Mouse (Mus musculus) CH12.LX (cell line): Measurements from ENCODE around the gene Cpeb1. TPM values are rescaled to one million over a fixed set of nuclear protein-coding genes. Genes with fewer than 3 reads are reported as not detected.
A peak's percentile ranks its signal among the peaks of the same experiment; 100 is the strongest.

Source experiments
- DNase-seq: peaks from one replicate; pipeline ENCODE4 v3.0.0-alpha.2; 2013; ENCODE audit errors: extremely low read depth
- H3K27ac ChIP-seq: 2 replicates; pipeline ENCODE4 v1.5.1; 2012; ENCODE audit warnings: low read depth, mild to moderate bottlenecking, control low read depth, moderate library complexity; ENCODE audit not compliant: insufficient read depth
- H3K27me3 ChIP-seq: replicated peaks from 2 replicates; pipeline ENCODE3; 2012; ENCODE audit warnings: inconsistent platforms
- H3K36me3 ChIP-seq, 2 experiments: replicated peaks in 1 of 2; 2 replicates each; pipeline versions ENCODE3 to v1.6.1; 2012; ENCODE audit warnings: inconsistent platforms in 1 of 2, low read length in 1 of 2, mild to moderate bottlenecking in 1 of 2, mixed read lengths in 1 of 2, moderate library complexity in 1 of 2; ENCODE audit not compliant: control insufficient read depth in 1 of 2, insufficient read depth in 1 of 2
- H3K4me1 ChIP-seq, 2 experiments: 2 replicates each; pipeline ENCODE4 v1.6.1; 2012; ENCODE audit warnings: inconsistent platforms in 1 of 2, moderate library complexity in 1 of 2; ENCODE audit not compliant: insufficient read depth in 2 of 2, control insufficient read depth in 1 of 2
- H3K4me2 ChIP-seq: 2 replicates; pipeline ENCODE4 v1.6.1; 2012; ENCODE audit warnings: low read depth, mild to moderate bottlenecking, control low read depth; ENCODE audit not compliant: poor library complexity, insufficient read depth, severe bottlenecking
- H3K4me3 ChIP-seq, 3 experiments: fragments of 150-350 bp in 1 of 3; sonication (generic) in 1 of 3; replicated peaks in 1 of 3; 2 replicates each; pipeline versions ENCODE3 to v1.5.1; 2011 to 2012; ENCODE audit warnings: low read depth in 2 of 3, low read length in 2 of 3, mild to moderate bottlenecking in 2 of 3, moderate library complexity in 2 of 3, control low read depth in 1 of 3, improper control_type of control experiment in 1 of 3, inconsistent platforms in 1 of 3, mixed read lengths in 1 of 3; ENCODE audit not compliant: poor library complexity in 1 of 3
- H3K79me2 ChIP-seq: replicated peaks from 2 replicates; pipeline ENCODE4 v1.6.1; 2012; ENCODE audit warnings: mild to moderate bottlenecking, moderate library complexity; ENCODE audit not compliant: control insufficient read depth, poor library complexity, insufficient read depth, severe bottlenecking; ENCODE audit errors: extremely low read depth
- H3K9ac ChIP-seq: 2 replicates; pipeline ENCODE4 v1.6.1; 2012; ENCODE audit warnings: low read depth, mild to moderate bottlenecking, control low read depth, moderate library complexity; ENCODE audit not compliant: insufficient read depth
- H3K9me3 ChIP-seq: replicated peaks from 2 replicates; pipeline ENCODE3; 2012; ENCODE audit warnings: low read length, inconsistent platforms, mixed read lengths
- CHD1 ChIP-seq: IDR thresholded peaks from 2 replicates; pipeline ENCODE4 v1.6.1; 2012; ENCODE audit warnings: low read depth, low read length, improper control_type of control experiment, inconsistent platforms
- CTCF ChIP-seq, 2 experiments: IDR thresholded peaks in 1 of 2; conservative IDR thresholded peaks in 1 of 2; 2 replicates each; pipeline ENCODE4 v1.5.1; 2011 to 2012; ENCODE audit warnings: low read depth in 2 of 2, low read length in 2 of 2, improper control_type of control experiment in 1 of 2, inconsistent platforms in 1 of 2, mild to moderate bottlenecking in 1 of 2, moderate library complexity in 1 of 2
- ETS1 ChIP-seq: conservative IDR thresholded peaks from 2 replicates; pipeline ENCODE4 v1.6.1; 2012; ENCODE audit warnings: low read depth, mild to moderate bottlenecking, inconsistent platforms, low read length, improper control_type of control experiment, moderate library complexity
- GABPA ChIP-seq: IDR thresholded peaks from 2 replicates; pipeline ENCODE4 v1.6.1; 2012; ENCODE audit warnings: low read depth, low read length, improper control_type of control experiment, inconsistent platforms; ENCODE audit not compliant: insufficient replicate concordance
- MAX ChIP-seq: IDR thresholded peaks from 2 replicates; pipeline ENCODE4 v1.6.1; 2011; ENCODE audit warnings: low read length, improper control_type of control experiment
- MXI1 ChIP-seq: IDR thresholded peaks from 2 replicates; pipeline ENCODE4 v1.6.1; 2011; ENCODE audit warnings: mild to moderate bottlenecking, low read depth, low read length, improper control_type of control experiment
- NELFE ChIP-seq: IDR thresholded peaks from 2 replicates; pipeline ENCODE4 v1.6.1; 2011; ENCODE audit warnings: low read depth, low read length, improper control_type of control experiment
- NRF1 ChIP-seq: IDR thresholded peaks from 2 replicates; pipeline ENCODE4 v1.6.1; 2014; ENCODE audit warnings: low read depth, mild to moderate bottlenecking, inconsistent platforms, low read length, improper control_type of control experiment, moderate library complexity
- POLR2AphosphoS2 ChIP-seq: IDR thresholded peaks from 2 replicates; pipeline ENCODE4 v1.6.1; 2011; ENCODE audit warnings: low read depth, low read length, improper control_type of control experiment
- RAD21 ChIP-seq: IDR thresholded peaks from 2 replicates; pipeline ENCODE4 v1.6.1; 2011; ENCODE audit warnings: low read depth, mild to moderate bottlenecking, low read length, improper control_type of control experiment, moderate library complexity
- SMC3 ChIP-seq: IDR thresholded peaks from 2 replicates; pipeline ENCODE4 v1.6.1; 2011; ENCODE audit warnings: low read depth, low read length, improper control_type of control experiment
- TBP ChIP-seq: conservative IDR thresholded peaks from 2 replicates; pipeline ENCODE4 v1.6.1; 2011; ENCODE audit warnings: low read depth, low read length, improper control_type of control experiment
- TCF12 ChIP-seq: IDR thresholded peaks from 2 replicates; pipeline ENCODE4 v1.6.1; 2014; ENCODE audit warnings: low read depth, mild to moderate bottlenecking, inconsistent platforms, low read length, improper control_type of control experiment
- UBTF ChIP-seq: IDR thresholded peaks from 2 replicates; pipeline ENCODE4 v1.6.1; 2012; ENCODE audit warnings: low read depth, mild to moderate bottlenecking, inconsistent platforms, low read length, improper control_type of control experiment, moderate library complexity
- ZKSCAN1 ChIP-seq: IDR thresholded peaks from 2 replicates; pipeline ENCODE4 v1.6.1; 2012; ENCODE audit warnings: low read depth, inconsistent platforms, low read length, improper control_type of control experiment, borderline replicate concordance
- ZMIZ1 ChIP-seq: IDR thresholded peaks from 2 replicates; pipeline ENCODE4 v1.6.1; 2012; ENCODE audit warnings: low read depth, mild to moderate bottlenecking, inconsistent platforms, low read length, improper control_type of control experiment
- ZNF384 ChIP-seq: IDR thresholded peaks from 2 replicates; pipeline ENCODE4 v1.6.1; 2012; ENCODE audit warnings: low read depth, low read length, improper control_type of control experiment, inconsistent platforms
- dilution Hi-C: fragments of 300-500 bp; cut with MboI; formaldehyde crosslinking; loops from 2 replicates; pipeline ENCODE4 v1.14.3; 2020; ENCODE audit warnings: low sequenced_read_pairs; ENCODE audit not compliant: extremely low pct_unique_long_range_greater_than_20kb, extremely low pct_ligation_motif_present
- in situ Hi-C: fragments of 300-500 bp; cut with MboI; formaldehyde crosslinking; loops from 3 replicates; pipeline ENCODE4 v1.14.3; 2019; ENCODE audit warnings: low sequenced_read_pairs, low pct_ligation_motif_present, low pct_unique_long_range_greater_than_20kb, mixed read lengths
- polyA plus RNA-seq: library from polyadenylated mRNA; unstranded; fragments of >175 nt; gene quantifications from 2 replicates; pipeline ENCODE4 v1.2.1, GENCODE M21; 2012; ENCODE audit warnings: low read depth; ENCODE audit not compliant: insufficient read length
- total RNA-seq, 2 experiments: library from RNA; depleted of rRNA; stranded (reverse); fragments of 300-350 nt in 1 of 2; fragments of >200 nt in 1 of 2; gene quantifications; 2 replicates each; pipeline ENCODE4 v1.2.3; 2012 to 2014

The Cpeb1 gene
- total and polyA plus RNA-seq, 3 experiments, result 0.26 TPM; not detected in 2

- in situ Hi-C loops, result loop anchor here (25.0 kb wide), 1 partner anchor 434 kb away; no protein-coding TSS in a partner anchor
- no peak overlapping the region for H3K27ac ChIP-seq
- TF ChIP-seq NELFE (no peak), TCF12 (no peak), ZKSCAN1 (no peak), RAD21 (peak; percentile 9), CTCF (conservative IDR thresholded peaks at IDR 0.05 in 1 of 2, IDR thresholded peaks at IDR 0.05 in 1 of 2; ENCODE audit: low read depth in 2 of 2, low read length in 2 of 2) (peak in 1 of 2 experiments; percentile 38; a peak in 2 of 4 replicates), GABPA (no peak), SMC3 (peak; percentile 43)
- dilution Hi-C loops, result no loop called here
- H3K36me3 ChIP-seq, result peaks cover 55 to 87% of the 10 kb centered on the region in 2 experiments
- no peak overlapping the region for H3K4me2 ChIP-seq
- no peak for DNase-seq
- no peaks in the 10 kb centered on the region for H3K79me2 ChIP-seq
- H3K9me3 ChIP-seq, result no peaks in the 10 kb centered on the region
- no peak overlapping the region for H3K9ac ChIP-seq
- no peaks in the 10 kb centered on the region for H3K27me3 ChIP-seq
- H3K4me1 ChIP-seq, result no peaks in the 10 kb centered on the region
- H3K4me3 ChIP-seq, result no peak overlapping the region
Observed at GRCm38 (mm10) chr7:81321776-81322175, 133.5 kb downstream of the Cpeb1 start.

- no peak for DNase-seq
- H3K27ac ChIP-seq, result no peak overlapping the region
- H3K79me2 ChIP-seq, result no peaks in the 10 kb centered on the region
- H3K4me1 ChIP-seq, result no peaks in the 10 kb centered on the region
- H3K4me2 ChIP-seq, result no peak overlapping the region
- TF ChIP-seq CHD1 (no peak), ZMIZ1 (no peak), MAX (no peak), ETS1 (no peak)
- TF ChIP-seq, all 38 proteins: peak for 0
- H3K9me3 ChIP-seq, result no peaks in the 10 kb centered on the region
- no peaks in the 10 kb centered on the region for H3K27me3 ChIP-seq
- no peak overlapping the region for H3K4me3 ChIP-seq
- H3K36me3 ChIP-seq, result peaks cover 57 to 88% of the 10 kb centered on the region in 2 experiments
- in situ Hi-C loops (loop anchor here (10.0 to 25.0 kb wide), 2 partner anchors 155 to 432 kb away; no protein-coding TSS in a partner anchor), dilution Hi-C loops (no loop called here)
- H3K9ac ChIP-seq, result no peak overlapping the region
Observed at GRCm38 (mm10) chr7:81319749-81320148, 135.5 kb downstream of the Cpeb1 start.

- TF ChIP-seq NELFE, result no peak
- TF ChIP-seq ZNF384, result no peak
- TF ChIP-seq POLR2AphosphoS2, result no peak
- no peak for TF ChIP-seq ZMIZ1
- TF ChIP-seq CHD1, result no peak
- no peak for TF ChIP-seq NRF1
- TF ChIP-seq UBTF, result no peak
- no peak for TF ChIP-seq TBP
- TF ChIP-seq MXI1, result no peak
- TF ChIP-seq, all 38 proteins: peak for 0
- in situ Hi-C loops (loop anchor here (10.0 to 25.0 kb wide), 2 partner anchors 151 to 428 kb away; no protein-coding TSS in a partner anchor), dilution Hi-C loops (no loop called here)
- Histone ChIP-seq H3K36me3 (peaks cover 40 to 81% of the 10 kb centered on the region in 2 experiments), H3K4me2 (no peak overlapping the region), H3K4me1 (peaks cover 4 to 13% of the 10 kb centered on the region in 2 experiments; a peak in 3 of 4 replicates), H3K27me3 (no peaks in the 10 kb centered on the region), H3K9me3 (no peaks in the 10 kb centered on the region), H3K27ac (no peak overlapping the region), H3K79me2 (no peaks in the 10 kb centered on the region), H3K4me3 (no peak overlapping the region), H3K9ac (no peak overlapping the region)
- DNase-seq, result no peak
Observed at GRCm38 (mm10) chr7:81315583-81315982, 139.7 kb downstream of the Cpeb1 start.
